Mouse (Mus musculus) cortical plate, adult 2 months (tissue): ENCODE results near the gene Stk11. TPM values are rescaled to one million over a fixed set of nuclear protein-coding genes. Genes with fewer than 3 reads are reported as not detected.

Experiments
- H3K27ac ChIP-seq: fragments of 200-500 bp; 2 replicates; pipeline ENCODE4 v1.5.1; 2012; ENCODE audit warnings: low read length, control low read depth, inconsistent platforms; ENCODE audit not compliant: insufficient read depth
- H3K4me1 ChIP-seq: fragments of 200-500 bp; 2 replicates; pipeline ENCODE4 v1.6.1; 2011; ENCODE audit warnings: low read length; ENCODE audit not compliant: control insufficient read depth, insufficient read depth
- H3K4me3 ChIP-seq: fragments of 200-500 bp; 2 replicates; pipeline ENCODE4 v1.5.1; 2011; ENCODE audit warnings: mild to moderate bottlenecking, low read length, control low read depth; ENCODE audit not compliant: insufficient read depth
- CTCF ChIP-seq: fragments of 200-500 bp; IDR thresholded peaks from 2 replicates; pipeline ENCODE4 v1.5.1; 2011; ENCODE audit warnings: mild to moderate bottlenecking, control low read depth, low read length; ENCODE audit not compliant: insufficient read depth; ENCODE audit errors: extremely low read depth
- POLR2A ChIP-seq: fragments of 200-500 bp; IDR thresholded peaks from 2 replicates; pipeline ENCODE4 v1.6.1; 2011; ENCODE audit warnings: mild to moderate bottlenecking, low read length, control low read depth; ENCODE audit not compliant: insufficient read depth; ENCODE audit errors: extremely low read depth
- polyA plus RNA-seq: library from polyadenylated mRNA; depleted of rRNA; stranded (reverse); fragments of >200 nt; gene quantifications from 2 replicates; pipeline ENCODE4 v1.2.3, GENCODE M21; 2012

Stk11 gene
- polyA plus RNA-seq, 1 experiment, result 94.2 TPM

DNA sequence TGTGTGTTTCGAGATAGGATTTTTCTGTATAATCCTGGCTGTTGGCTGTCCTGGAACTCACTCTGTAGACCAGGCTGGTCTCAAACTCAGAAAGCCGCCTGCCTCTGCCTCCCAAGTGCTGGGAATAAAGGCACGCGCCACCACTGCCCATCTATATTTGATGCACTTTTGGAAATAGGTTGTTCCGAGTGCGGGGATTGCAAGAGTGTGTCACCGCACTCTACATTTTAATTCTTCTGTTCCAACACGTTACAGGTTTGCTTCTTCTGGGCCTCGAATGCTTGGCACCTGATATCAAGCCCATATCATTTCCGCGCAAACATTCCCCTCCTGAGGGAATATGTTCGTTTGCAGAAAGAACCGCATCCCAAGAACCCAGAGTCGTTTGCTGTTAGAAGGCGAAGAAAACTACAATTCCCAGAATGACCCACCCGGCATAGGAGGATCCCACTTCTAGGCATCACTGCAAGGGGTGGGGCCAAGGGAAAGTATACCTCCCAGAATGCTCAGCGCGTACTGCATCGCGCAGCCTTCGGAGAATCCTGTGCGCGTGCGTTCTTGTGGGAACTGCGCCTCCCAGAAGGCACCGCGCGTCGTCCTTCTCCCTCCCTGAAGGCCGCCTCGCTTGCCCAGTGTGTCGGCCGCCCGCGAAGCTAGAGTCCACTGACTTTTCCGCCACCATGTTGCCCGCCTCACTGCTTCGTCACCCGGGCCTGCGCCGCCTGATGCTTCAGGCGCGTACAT lies 26.4 kb downstream of the Stk11 start:
- Histone ChIP-seq H3K27ac (peak overlapping the region; percentile 80), H3K4me3 (peak overlapping the region; percentile 73), H3K4me1 (peaks cover 3% of the 10 kb centered on the region; the same call in 1 of the 2 replicates)
- TF ChIP-seq POLR2A, result peak; percentile 94
- TF ChIP-seq CTCF, result no peak

DNA sequence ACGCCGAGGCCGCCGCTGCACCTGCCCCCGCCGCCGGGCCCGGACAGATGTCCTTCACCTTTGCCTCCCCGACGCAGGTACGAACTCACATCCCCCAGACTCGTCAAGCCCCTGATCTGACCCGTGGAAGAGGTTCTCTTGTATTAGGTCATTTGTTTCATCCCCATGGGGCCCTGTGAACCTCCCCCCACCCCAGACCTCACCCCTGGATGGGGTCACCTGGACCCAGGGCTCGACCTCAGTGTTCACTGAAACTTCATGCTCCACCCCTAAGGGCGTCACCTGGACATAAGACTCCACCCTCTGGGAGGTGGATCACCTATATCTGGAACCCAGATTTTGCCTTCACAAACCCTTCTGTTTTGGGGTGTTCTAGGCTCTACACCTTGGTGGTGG lies 26.9 kb downstream of the Stk11 start:
- TF ChIP-seq POLR2A (no peak), CTCF (no peak)
- peak overlapping the region; percentile 73 for H3K4me3 ChIP-seq
- H3K4me1 ChIP-seq, result peaks cover 3% of the 10 kb centered on the region; the same call in 1 of the 2 replicates

DNA sequence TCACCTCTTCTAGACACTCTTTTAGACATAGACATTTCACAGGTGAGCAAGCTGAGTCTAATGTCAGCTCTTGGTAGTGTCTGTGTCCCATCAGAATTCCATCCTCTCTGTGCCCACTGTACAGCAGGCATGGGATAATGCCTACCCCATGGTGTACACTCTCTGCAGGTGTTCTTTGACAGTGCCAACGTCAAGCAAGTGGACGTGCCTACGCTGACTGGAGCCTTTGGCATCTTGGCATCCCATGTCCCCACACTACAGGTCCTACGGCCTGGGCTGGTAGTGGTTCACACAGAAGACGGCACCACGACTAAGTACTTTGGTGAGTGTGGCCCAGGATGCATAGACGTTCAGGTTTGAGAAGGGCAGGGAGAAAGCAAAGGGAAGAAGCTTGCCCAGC lies 28.1 kb downstream of the Stk11 start:
- Histone ChIP-seq H3K4me1 (peaks cover 3% of the 10 kb centered on the region; the same call in 1 of the 2 replicates), H3K4me3 (no peak overlapping the region)
- no peak for TF ChIP-seq POLR2A
- TF ChIP-seq CTCF, result no peak

More for the DNA sequence above, 26.9 kb downstream of the Stk11 start:
- H3K27ac ChIP-seq, result peak overlapping the region; percentile 80

DNA sequence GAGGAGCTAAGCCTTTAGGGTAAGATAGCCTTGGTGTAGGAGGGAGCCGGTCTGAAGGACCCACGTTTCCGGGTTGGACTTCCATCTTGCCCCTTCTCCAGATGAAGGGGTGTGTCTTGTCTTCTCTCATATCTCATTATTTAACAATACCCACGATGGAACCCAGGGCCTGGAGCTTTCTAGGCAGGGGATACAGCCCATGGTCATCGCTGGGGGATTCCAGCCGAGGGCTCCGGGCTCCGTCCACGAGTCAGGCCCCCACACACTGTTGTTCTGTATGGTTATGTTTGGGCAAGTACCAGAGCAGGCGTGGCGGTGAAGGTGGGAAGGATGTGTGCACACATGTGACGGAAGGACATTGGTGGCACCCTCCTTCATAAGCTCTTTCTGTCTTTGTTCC lies 28.6 kb downstream of the Stk11 start:
- no peak overlapping the region for H3K27ac ChIP-seq
- H3K4me3 ChIP-seq, result no peak overlapping the region
- TF ChIP-seq CTCF (no peak), POLR2A (no peak)
- peaks cover 3% of the 10 kb centered on the region; the same call in 1 of the 2 replicates for H3K4me1 ChIP-seq

More for the DNA sequence above, 28.1 kb downstream of the Stk11 start:
- no peak overlapping the region for H3K27ac ChIP-seq

DNA sequence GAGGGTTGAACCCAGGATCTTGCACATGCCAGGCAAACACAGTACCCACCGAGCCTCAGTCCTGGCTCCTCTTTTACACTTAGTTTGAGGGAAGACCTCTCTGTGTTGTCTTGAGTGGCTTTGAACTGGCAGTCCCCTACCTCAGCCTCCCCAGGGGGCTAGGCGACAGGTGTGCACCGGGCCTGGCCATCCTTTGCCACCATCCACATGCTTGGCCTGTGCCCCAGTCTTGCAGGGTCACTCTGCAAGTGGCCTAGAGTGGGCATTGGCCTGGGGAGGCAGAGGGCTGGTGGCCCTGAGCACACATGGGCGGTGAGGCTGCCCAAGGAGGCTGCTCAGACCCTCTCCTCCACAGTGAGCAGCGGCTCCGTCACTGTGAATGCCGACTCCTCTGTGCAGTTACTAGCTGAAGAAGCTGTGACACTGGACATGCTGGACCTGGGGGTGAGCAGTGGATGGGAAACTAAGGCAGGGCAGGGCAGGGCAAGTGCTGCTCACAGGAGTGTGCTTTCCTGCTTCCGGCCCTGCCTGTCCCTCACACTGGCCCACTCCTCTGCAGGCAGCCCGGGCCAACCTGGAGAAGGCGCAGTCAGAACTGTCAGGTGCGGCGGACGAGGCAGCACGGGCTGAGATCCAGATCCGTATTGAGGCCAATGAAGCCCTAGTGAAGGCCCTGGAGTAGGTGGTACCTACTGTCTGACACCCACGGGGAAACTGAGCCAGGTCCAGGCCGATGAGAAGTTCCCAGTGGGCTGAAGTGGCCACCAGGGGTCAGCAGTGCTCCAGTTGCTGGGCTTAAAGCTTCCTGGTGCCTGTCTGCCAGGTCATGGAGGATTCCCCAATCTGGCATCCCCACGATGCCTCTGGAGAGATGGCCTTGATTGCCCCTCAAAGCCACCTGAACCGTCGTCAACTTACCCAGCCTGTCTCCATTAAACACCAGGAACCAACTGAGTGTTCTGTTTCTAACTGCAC lies 29.5 kb downstream of the Stk11 start:
- Histone ChIP-seq H3K4me3 (no peak overlapping the region), H3K27ac (no peak overlapping the region), H3K4me1 (peaks cover 3% of the 10 kb centered on the region; the same call in 1 of the 2 replicates)

DNA sequence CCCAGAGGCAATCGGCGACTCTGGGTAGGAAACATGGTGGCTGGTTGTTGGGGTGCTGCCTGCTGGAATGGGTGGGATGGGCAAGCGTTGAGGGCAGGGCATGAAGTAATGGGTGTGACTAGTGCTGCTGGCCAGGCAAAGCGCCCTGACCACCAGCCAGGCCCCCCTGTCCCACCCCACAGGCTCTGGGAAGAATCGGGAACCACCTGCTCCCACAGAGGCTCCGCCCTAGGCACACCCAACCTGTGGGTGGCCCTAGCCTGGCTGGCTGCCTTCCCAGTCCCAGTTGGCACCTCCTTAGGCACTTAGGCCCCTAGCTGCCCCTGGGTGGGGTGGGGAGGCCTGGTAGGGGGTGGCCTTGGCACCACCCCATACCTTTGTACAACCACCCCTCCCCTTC lies 30.3 kb downstream of the Stk11 start:
- Histone ChIP-seq H3K4me3 (no peak overlapping the region), H3K4me1 (peaks cover 3% of the 10 kb centered on the region; the same call in 1 of the 2 replicates), H3K27ac (no peak overlapping the region)
- no peak for TF ChIP-seq CTCF
- 0 out of 2 replicates have a peak, but pooled peaks have one; percentile 2 for TF ChIP-seq POLR2A

More for the DNA sequence above, 29.5 kb downstream of the Stk11 start:
- TF ChIP-seq POLR2A (no peak), CTCF (peak; percentile 63)

DNA sequence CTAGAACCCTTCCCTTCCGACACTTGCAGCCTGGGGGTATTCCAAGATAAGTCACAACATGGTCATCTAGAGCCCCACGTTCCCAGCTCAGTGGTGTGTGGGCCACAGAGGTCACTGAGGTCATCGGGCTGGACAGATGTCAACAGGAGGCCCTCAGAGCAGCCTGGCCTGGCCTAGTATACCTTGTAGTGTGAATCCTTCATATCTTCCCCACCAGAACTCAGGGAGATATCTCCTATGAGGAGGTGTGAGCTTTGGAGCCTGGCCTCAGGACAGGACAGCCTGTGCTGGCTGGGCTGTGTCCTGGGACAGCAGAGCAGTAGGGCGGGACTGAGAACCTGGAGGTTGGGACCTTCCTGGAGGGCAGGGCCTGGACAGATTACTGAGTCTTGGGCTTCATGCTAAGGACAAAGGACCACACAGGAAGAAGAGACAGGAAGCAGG lies 31.0 kb downstream of the Stk11 start:
- Histone ChIP-seq H3K27ac (peak overlapping the region; percentile 30; the same call in 1 of the 2 replicates), H3K4me1 (peaks cover 3% of the 10 kb centered on the region; the same call in 1 of the 2 replicates), H3K4me3 (no peak overlapping the region)
- TF ChIP-seq POLR2A (no peak), CTCF (no peak)

DNA sequence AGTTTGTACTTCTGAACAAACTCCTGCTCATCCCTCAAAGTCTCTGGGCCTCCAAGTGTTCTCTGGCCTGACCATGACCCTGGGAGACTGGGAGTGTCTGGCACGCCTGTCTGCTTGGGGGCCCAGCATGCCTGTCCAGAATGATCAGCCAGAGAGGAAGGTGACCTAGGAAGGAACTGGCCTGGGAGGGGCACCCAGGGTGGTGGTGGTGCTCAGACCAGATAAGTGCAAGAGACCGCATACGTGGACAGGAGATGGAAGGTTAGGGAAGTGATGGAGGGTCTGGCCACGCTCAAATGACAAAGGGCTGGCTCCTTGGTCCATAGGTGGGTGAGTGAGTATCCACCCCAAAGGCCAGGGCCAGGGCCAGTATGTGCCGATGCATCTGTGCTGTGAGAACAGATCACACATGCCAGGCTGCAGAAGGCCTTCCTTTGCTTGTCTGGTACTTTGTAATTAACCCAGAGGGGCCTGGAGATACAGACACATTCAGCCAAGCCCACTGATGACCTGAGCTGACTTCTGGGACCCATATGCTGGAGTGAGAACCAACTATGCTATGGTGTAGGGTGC lies 31.6 kb downstream of the Stk11 start:
- Histone ChIP-seq H3K27ac (peak overlapping the region; percentile 4), H3K4me1 (peaks cover 3% of the 10 kb centered on the region; the same call in 1 of the 2 replicates), H3K4me3 (peak overlapping the region; percentile 86; the same call in 1 of the 2 replicates)
- no peak for TF ChIP-seq POLR2A
- no peak for TF ChIP-seq CTCF
